Mouse (Mus musculus) liver, postnatal 0 days (tissue): ENCODE measurements around the gene Alg3.

Experiments used
- CTCF ChIP-seq: sonication (generic); IDR thresholded peaks from 2 replicates; pipeline ENCODE4 v1.5.1; 2016; ENCODE audit warnings: antibody characterized with exemption, low read depth
- EP300 ChIP-seq: IDR thresholded peaks from 2 replicates; pipeline ENCODE4 v1.6.1; 2016; ENCODE audit warnings: antibody characterized with exemption, low read depth, mild to moderate bottlenecking

- no peak for TF ChIP-seq EP300
- peak; percentile 84 for TF ChIP-seq CTCF
Measured at GRCm38 (mm10) chr16:20642161-20642560, 30.6 kb upstream of the Alg3 start.
